Mouse (Mus musculus): Measurements from ENCODE around the gene Fam171a1.

The Fam171a1 gene

DNA sequence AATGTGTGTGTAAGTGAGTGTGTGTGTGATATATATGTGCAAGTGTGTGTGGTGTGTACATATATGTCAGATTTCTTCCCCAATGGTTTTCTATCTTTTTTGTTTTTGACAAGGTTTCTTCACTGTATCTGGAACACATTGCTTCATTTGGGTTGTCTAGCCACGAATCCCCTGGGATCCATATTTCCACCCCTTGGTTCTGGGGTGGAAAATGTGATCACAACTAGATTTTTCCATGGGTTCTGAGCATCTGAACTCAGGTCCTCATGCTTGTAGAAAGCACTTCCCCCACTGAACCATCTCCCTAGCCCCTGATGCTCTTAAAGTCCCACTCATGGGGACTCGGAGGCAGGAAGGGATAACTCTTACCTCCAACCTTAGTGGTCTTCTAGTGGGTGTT, 159.3 kb downstream of the Fam171a1 start:
- peak; percentile 46 for DNase-seq (ENCODE audit: low read depth, low spot score)

DNA sequence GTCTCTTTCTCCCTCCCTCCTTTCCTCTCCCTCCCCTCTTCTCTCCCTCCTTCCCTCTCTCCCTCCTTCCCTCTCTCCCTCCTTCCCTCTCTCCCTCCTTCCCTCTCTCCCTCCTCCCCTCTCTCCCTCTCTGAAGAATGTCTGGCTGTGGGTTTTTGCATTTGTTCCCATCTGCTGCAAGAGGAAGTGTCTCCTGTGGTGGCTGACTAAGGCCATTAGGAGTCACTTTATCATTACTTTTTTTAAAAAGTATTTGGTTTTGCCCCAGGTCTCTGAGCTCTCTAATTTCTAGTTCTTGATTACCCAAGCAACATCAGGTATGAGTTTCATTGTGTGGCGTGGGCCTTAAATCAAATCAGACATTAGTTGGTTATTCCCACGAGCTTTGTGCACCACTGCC, 162.1 kb downstream of the Fam171a1 start:
- peak; percentile 39 for DNase-seq (ENCODE audit: low read depth, low spot score)

All from 3T3-L1 (cell line).